Mouse (Mus musculus) embryonic fibroblast, embryonic 13.5 days (primary cell): ENCODE measurements around the gene Acvr1b. TPM values are rescaled to one million over a fixed set of nuclear protein-coding genes. Genes with fewer than 3 reads are reported as not detected.

Source experiments
- H3K27ac ChIP-seq: 2 replicates; pipeline ENCODE4 v1.5.1; 2012; ENCODE audit warnings: low read length, control low read depth, inconsistent platforms; ENCODE audit not compliant: insufficient read depth
- H3K4me1 ChIP-seq: 2 replicates; pipeline ENCODE4 v1.6.1; 2011; ENCODE audit warnings: low read length; ENCODE audit not compliant: control insufficient read depth, insufficient read depth
- H3K4me3 ChIP-seq: 2 replicates; pipeline ENCODE4 v1.5.1; 2011; ENCODE audit warnings: mild to moderate bottlenecking, control low read depth, low read length; ENCODE audit not compliant: insufficient read depth
- CTCF ChIP-seq: IDR thresholded peaks from 2 replicates; pipeline ENCODE4 v1.5.1; 2011; ENCODE audit warnings: mild to moderate bottlenecking, control low read depth, low read length, moderate library complexity, borderline replicate concordance; ENCODE audit not compliant: insufficient read depth
- POLR2A ChIP-seq: IDR thresholded peaks from 2 replicates; pipeline ENCODE4 v1.6.1; 2011; ENCODE audit warnings: low read depth, mild to moderate bottlenecking, control low read depth, low read length, moderate library complexity
- polyA plus RNA-seq: library from polyadenylated mRNA; stranded (reverse); fragments of >200 nt; gene quantifications from 2 replicates; pipeline ENCODE4 v1.2.4, GENCODE M21; 2011; ENCODE audit warnings: low read depth; ENCODE audit not compliant: missing spikeins, insufficient read length

Acvr1b gene
- polyA plus RNA-seq, 1 experiment: 9.7 TPM

DNA sequence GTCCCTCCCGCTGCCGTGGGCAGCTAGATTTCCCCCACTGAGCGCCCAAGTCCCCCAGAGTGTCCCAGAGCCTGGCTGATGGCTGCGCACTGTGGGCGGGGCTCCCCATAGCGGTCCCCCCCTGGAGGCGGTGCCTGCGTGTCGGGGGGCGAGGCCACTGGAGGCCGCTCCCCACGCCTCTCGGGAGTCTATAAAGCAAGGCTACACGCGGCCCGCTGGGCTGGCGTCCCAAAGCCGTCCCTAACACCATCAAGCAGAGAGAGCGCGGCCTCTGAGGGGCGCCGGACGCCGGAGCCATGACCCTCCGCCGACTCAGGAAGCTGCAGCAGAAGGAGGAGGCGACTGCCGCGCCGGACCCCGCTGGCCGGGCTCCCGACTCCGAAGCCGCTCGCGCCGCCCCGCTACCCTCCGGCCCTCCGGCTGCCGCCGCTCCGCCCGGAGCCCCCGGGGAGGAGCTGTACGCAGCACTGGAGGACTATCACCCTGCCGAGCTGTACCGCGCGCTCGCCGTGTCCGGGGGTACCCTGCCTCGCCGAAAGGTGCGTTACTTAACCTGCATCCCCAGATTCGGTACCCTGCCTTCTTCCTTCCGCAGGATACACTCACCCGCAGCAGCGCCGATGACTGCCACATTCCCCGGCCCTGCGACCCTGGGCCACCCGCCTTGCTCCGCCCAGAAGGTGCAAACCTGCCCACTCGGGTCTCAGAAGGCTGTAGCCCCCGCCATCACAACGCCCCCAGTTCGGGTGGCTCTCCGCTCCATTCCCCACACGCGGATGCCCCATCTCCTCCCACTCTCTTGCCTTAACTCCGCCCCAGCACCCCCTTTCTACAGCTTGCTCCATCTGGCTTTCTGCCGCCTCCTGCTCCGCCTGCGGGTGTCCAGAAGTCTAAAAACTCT lies 50.4 kb downstream of the Acvr1b start, which contains the start of gene Grasp:
Gene Grasp, plus strand, starts transcription at position 183 of the 901 bp plus-strand sequence.
- TF ChIP-seq CTCF: no peak
- peak; percentile 98 for TF ChIP-seq POLR2A
- Histone ChIP-seq H3K4me1 (peaks cover 18% of the 10 kb centered on the region), H3K27ac (peak within 1 kb of the TSS; percentile 14; the same call in 1 of the 2 replicates), H3K4me3 (peak within 1 kb of the TSS; percentile 86)

DNA sequence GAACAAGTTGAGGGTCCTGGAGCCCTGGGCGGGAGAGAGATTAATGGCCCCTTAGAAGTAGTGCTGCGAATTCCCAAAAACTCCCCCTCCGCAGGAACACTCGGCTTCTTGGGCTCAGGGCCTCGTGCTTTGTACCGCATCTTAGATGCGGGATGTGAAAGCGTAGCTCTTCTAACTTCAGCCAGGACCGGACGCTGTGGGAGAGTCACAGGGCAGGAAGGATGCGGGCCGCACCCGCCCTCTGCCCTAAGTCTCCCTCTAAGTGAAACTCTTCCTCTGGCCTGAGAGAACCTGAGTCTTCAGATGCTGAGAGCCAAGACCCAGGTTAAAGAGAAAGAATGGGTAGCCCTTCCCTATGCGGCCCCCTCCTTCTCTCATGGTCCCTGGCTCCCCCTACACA lies 51.1 kb downstream of the Acvr1b start:
- peak overlapping the region; percentile 86 for H3K4me3 ChIP-seq
- peak overlapping the region; percentile 14; the same call in 1 of the 2 replicates for H3K27ac ChIP-seq
- H3K4me1 ChIP-seq: peaks cover 18% of the 10 kb centered on the region
- TF ChIP-seq CTCF (no peak), POLR2A (no peak)

DNA sequence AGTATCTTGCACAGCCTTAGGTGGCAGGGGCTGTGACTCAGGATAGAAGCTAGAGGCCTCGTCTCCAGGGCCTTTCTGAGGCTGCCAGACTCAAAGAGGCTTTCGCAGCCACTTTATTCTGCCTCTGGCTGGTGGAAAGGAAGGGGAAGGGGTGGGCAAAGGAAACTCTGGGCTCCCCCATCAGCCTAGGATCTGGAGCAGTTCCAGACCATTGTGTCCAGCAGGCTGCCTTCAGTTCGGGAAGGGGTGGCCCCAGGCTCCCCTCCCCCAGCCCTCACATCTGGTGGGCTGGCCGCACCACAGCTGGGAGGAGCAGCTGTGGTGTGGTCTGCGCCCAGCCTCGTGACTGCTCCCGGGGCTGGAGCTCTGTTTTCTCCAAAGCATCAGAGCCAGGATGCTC lies 54.1 kb downstream of the Acvr1b start:
- no peak overlapping the region for H3K4me3 ChIP-seq
- H3K4me1 ChIP-seq: peaks cover 10% of the 10 kb centered on the region

DNA sequence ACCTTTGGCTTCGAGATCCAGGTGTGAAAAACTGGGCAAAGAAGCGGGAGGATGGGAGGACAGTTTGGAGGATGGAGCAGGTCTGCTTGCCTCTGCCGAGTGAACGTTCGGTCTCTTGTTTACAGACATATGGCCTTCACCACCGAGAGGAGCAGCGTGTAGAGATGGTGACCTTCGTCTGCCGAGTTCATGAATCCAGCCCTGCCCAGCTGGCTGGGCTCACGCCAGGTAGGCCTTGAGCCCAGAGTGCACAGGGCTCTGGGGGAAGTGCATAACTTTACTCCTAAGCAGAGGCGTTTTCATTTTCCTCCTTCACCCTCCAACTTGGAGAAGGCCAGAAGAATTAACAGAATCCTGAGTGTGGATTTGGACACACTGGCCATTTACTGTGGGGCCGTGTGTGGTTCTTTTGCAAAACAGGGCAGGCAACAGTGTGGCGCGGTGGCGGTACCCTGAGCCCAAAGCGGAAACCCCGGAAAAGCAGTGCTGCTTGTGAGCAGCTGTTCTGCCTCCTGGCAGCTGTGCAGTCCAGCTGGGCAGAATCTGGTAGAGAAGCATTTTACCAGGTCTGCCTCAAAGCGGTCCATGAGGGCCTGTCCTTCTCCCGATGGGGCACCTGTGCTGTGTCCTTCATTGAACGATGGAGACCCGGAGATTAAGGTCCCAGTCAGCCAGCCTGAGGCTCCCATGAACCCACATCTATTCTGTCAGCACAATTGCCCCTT lies 55.2 kb downstream of the Acvr1b start:
- H3K27ac ChIP-seq: peak overlapping the region; percentile 64; the same call in 1 of the 2 replicates
- TF ChIP-seq POLR2A: no peak
- TF ChIP-seq CTCF: no peak
- no peak overlapping the region for H3K4me3 ChIP-seq
- H3K4me1 ChIP-seq: peaks cover 10% of the 10 kb centered on the region; the same call in 1 of the 2 replicates

More for the DNA sequence above, 54.1 kb downstream of the Acvr1b start:
- peak overlapping the region; percentile 64 for H3K27ac ChIP-seq
- no peak for TF ChIP-seq CTCF
- TF ChIP-seq POLR2A: no peak

DNA sequence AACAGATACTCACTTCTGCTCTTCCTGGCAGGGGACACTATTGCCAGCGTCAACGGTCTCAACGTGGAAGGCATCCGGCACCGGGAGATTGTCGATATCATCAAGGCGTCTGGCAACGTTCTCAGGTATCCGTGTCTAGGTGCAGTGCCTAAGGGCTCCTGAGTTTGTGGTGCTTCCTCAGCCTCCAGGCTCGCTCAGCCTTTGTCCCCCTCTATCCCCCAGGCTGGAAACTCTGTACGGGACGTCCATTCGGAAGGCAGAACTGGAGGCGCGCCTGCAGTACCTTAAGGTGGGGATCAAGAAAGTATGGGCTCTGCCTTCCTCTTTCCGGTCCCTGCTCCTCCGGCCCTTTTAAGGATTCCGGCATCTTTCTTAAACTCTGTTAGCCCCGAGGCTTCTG lies 56.6 kb downstream of the Acvr1b start:
- no peak overlapping the region for H3K4me3 ChIP-seq
- TF ChIP-seq CTCF: no peak
- TF ChIP-seq POLR2A: no peak
- no peak overlapping the region for H3K27ac ChIP-seq
- H3K4me1 ChIP-seq: peaks cover 10% of the 10 kb centered on the region; the same call in 1 of the 2 replicates

DNA sequence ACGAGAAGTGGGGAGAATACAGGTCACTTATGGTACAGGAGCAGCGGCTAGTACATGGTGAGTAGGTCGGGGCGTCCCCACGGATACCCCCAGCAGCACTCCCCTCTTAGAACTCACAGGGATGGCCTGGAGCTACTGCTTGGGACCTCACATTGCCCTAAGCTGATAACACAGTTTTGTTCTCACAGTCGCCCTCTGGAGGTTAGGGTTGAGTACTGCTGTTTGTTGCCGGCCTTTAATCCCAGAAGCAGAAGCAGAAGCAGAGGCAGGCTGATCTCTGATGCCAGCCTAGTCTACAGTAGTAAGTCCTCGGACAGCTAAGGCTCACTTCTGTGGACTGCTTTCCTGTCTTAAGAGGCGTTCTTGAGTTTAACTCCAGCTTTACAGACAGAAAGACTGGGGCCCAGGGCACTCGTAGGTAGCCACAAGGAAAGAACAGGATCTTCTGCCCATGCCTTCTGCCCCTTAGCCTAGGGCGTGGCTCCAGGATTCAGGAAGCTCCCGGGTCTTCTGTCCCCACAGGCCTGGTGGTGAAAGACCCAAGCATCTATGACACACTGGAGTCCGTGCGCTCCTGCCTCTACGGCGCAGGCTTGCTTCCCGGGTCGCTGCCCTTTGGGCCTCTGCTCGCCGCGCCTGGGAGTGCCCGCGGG lies 57.3 kb downstream of the Acvr1b start:
- Histone ChIP-seq H3K4me1 (peaks cover 10% of the 10 kb centered on the region; the same call in 1 of the 2 replicates), H3K27ac (no peak overlapping the region), H3K4me3 (no peak overlapping the region)
- TF ChIP-seq CTCF (no peak), POLR2A (no peak)

DNA sequence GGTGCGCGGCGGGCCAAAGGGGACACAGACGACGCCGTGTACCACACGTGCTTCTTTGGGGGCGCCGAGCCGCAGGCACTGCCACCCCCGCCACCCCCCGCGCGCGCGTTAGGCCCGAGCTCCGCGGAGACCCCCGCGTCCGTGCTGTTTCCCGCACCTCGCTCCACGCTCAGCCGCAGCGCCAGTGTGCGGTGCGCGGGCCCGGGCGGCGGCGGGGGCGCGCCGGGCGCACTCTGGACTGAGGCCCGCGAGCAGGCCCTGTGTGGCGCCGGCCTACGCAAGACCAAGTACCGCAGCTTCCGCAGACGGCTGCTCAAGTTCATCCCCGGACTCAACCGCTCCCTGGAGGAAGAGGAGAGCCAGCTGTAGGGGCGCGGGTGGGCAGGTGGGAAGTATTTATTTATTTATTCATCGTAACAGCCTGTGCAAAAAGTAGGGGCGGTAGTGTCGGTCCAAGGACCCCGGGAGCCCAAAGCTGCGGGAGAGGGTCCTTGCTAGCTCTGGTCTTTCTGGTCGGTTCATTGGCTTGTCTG lies 57.8 kb downstream of the Acvr1b start:
- Histone ChIP-seq H3K4me1 (peaks cover 10% of the 10 kb centered on the region; the same call in 1 of the 2 replicates), H3K27ac (no peak overlapping the region)

DNA sequence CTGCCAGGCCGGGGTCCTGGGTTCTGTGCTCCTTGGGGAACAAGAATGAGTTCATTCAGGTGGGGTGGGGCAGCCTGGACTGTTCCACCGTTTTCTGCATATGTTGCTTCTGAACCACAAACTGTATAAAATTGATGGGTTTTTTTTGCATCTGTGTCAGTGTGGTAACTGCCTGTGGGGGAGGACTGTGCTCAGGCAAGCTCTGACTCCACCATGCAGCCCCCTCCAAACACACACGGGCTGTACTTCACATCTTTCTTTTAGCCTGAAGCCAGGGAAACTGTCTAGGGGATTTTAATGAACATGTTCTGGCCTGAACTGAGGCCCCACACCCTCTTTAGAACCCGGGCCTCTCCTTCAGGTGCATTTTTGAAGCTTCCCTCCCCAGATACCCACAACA lies 58.7 kb downstream of the Acvr1b start:
- peaks cover 10% of the 10 kb centered on the region; the same call in 1 of the 2 replicates for H3K4me1 ChIP-seq
- TF ChIP-seq CTCF (no peak), POLR2A (no peak)
- no peak overlapping the region for H3K27ac ChIP-seq
- H3K4me3 ChIP-seq: no peak overlapping the region

More for the DNA sequence above, 57.8 kb downstream of the Acvr1b start:
- TF ChIP-seq POLR2A: no peak
- no peak for TF ChIP-seq CTCF
- H3K4me3 ChIP-seq: no peak overlapping the region

DNA sequence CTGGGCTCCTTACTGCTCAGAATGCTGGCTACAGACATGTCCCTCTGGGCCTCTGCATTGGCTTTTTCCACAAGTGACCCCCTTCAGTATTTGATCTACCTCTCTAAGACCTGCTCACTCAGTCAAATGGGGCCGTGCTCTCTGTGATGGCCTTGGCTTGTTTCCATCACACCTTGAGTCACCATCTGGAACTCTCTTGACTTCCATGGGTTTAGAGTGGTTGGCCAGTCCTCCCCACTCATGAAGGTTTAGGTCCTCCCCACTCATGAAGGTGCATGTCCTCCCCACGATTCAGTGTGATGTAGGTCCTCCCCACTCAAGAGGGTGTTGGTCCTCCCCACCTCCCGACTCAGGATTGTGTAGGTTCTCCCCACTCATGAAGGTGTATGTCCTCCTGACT lies 59.3 kb downstream of the Acvr1b start:
- Histone ChIP-seq H3K27ac (no peak overlapping the region), H3K4me1 (peaks cover 7% of the 10 kb centered on the region; the same call in 1 of the 2 replicates), H3K4me3 (no peak overlapping the region)
- TF ChIP-seq POLR2A: no peak
- TF ChIP-seq CTCF: no peak
